Mouse (Mus musculus) liver, embryonic 14.5 days (tissue): ENCODE measurements at regions not wholly inside any gene's neighbourhood (a gene's known extent, or its start where the extent isn't known, plus 50 kb on each side); places are given as distances from the start of the nearest gene placed in this dataset.

Experiments used
- ATAC-seq: fragments of 200-750 bp; cut with Nextera tagmentation; 2 replicates; pipeline ENCODE4 v1.8.0; 2017; ENCODE audit warnings: moderate number of reproducible peaks, mild to moderate bottlenecking, moderate library complexity; ENCODE audit not compliant: insufficient read depth
- DNase-seq, 3 experiments: peaks; one replicate each; pipeline ENCODE4 v3.0.0-alpha.2; 2012 to 2013; ENCODE audit warnings: low read depth in 3 of 3, low spot score in 3 of 3
- H3K27ac ChIP-seq: fragments of 300-500 bp; sonication (generic); 2 replicates; pipeline ENCODE4 v1.5.1; 2014; ENCODE audit warnings: moderate library complexity, mild to moderate bottlenecking, control low read depth, inconsistent platforms
- H3K27me3 ChIP-seq: fragments of 300-500 bp; sonication (generic); 2 replicates; pipeline ENCODE4 v1.6.1; 2014; ENCODE audit warnings: mild to moderate bottlenecking, low read length, moderate library complexity; ENCODE audit not compliant: control insufficient read depth, insufficient read depth
- H3K36me3 ChIP-seq: fragments of 300-500 bp; sonication (generic); replicated peaks from 2 replicates; pipeline ENCODE4 v1.6.1; 2014; ENCODE audit warnings: low read depth; ENCODE audit not compliant: control insufficient read depth, insufficient read depth
- H3K4me1 ChIP-seq, 2 experiments: fragments of 200-500 bp in 1 of 2; fragments of 300-500 bp in 1 of 2; sonication (generic) in 1 of 2; replicated peaks; 2 replicates each; pipeline ENCODE4 v1.6.1; 2012 to 2014; ENCODE audit warnings: antibody characterized with exemption in 1 of 2, inconsistent platforms in 1 of 2, low read length in 1 of 2; ENCODE audit not compliant: control insufficient read depth in 2 of 2, insufficient read depth in 2 of 2
- H3K4me2 ChIP-seq: fragments of 300-500 bp; sonication (generic); 2 replicates; pipeline ENCODE4 v1.6.1; 2014; ENCODE audit warnings: low read depth, mild to moderate bottlenecking, control low read depth, moderate library complexity
- H3K4me3 ChIP-seq, 2 experiments: fragments of 200-500 bp in 1 of 2; fragments of 300-500 bp in 1 of 2; sonication (generic) in 1 of 2; 2 replicates each; pipeline ENCODE4 v1.5.1; 2012 to 2014; ENCODE audit warnings: low read depth in 2 of 2, low read length in 2 of 2, mild to moderate bottlenecking in 2 of 2, control low read depth in 1 of 2, inconsistent platforms in 1 of 2, moderate library complexity in 1 of 2; ENCODE audit not compliant: insufficient read depth in 1 of 2
- H3K9ac ChIP-seq: fragments of 300-500 bp; sonication (generic); replicated peaks from 2 replicates; pipeline ENCODE4 v1.6.1; 2014; ENCODE audit warnings: mild to moderate bottlenecking, control low read depth, moderate library complexity
- H3K9me3 ChIP-seq: fragments of 300-500 bp; sonication (generic); 2 replicates; pipeline ENCODE4 v1.6.1; 2016; ENCODE audit warnings: low read length, mixed read lengths; ENCODE audit not compliant: control insufficient read depth
- CTCF ChIP-seq: IDR thresholded peaks from 2 replicates; pipeline ENCODE4 v1.5.1; 2016; ENCODE audit warnings: antibody characterized with exemption, low read depth, control low read depth
- EP300 ChIP-seq: IDR thresholded peaks from 2 replicates; pipeline ENCODE4 v1.6.1; 2016; ENCODE audit warnings: antibody characterized with exemption, low read depth
- WGBS: fragments of 180-500 bp; shearing (Covaris S2); extraction: QIAGEN DNeasy Blood & Tissue Kit; methylation state at CpG from one replicate; pipeline ENCODE4 v1.1.7; 2014; ENCODE audit not compliant: insufficient replicate concordance; 5-methylcytosine and 5-hydroxymethylcytosine counted together

DNA sequence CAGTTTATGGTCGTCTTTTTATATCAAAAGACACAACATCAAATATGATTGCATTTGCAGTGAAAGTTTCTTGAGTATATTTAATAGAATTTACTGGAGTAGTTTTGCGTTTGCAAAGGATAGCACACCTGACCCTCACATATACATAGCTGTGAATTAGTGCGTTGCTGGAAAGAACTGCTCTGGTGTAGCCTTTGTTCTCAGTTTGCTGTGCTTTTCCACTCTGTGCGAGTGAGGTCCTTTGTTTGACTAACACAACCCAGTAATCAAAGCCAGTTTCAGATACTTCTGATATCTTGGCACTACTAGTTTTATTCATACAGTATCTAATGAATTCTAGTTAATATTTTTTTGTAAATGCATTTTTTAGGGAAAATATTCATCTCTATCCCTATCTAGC, 84.7 kb downstream of the Trim52 start:
- Histone ChIP-seq H3K4me1 (no peaks in the 10 kb centered on the region), H3K9ac (no peak overlapping the region), H3K4me2 (no peak overlapping the region), H3K9me3 (no peaks in the 10 kb centered on the region), H3K27ac (no peak overlapping the region), H3K4me3 (no peak overlapping the region), H3K36me3 (no peaks in the 10 kb centered on the region), H3K27me3 (no peaks in the 10 kb centered on the region)
- WGBS: 56% methylated on average over 4 of the region's 4 CpGs
- no peak for ATAC-seq
- TF ChIP-seq EP300 (no peak), CTCF (no peak)
- DNase-seq: no peak

DNA sequence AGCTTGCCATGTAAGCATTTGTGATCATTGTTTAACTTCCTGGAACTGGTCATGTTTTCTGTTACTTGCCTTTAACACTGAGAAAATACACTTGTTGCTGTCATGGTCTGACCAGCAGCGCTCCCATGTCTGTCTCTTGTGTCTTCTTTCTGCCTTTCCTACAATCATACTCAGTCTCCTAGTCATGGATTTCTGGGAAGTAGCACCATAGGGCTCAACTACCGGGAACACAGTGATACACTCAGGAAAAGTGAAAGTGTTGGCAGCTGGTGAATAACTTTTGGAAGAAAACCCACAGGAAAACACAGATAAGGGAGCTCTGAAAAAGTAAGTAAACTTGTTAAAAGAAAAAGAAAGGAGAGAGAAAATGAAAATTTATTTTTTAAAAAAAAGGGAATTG, 87.6 kb downstream of the Trim52 start:
- H3K4me1 ChIP-seq: no peaks in the 10 kb centered on the region
- no peak overlapping the region for H3K27ac ChIP-seq
- TF ChIP-seq EP300: no peak
- no peaks in the 10 kb centered on the region for H3K36me3 ChIP-seq
- DNase-seq: no peak
- no peaks in the 10 kb centered on the region for H3K27me3 ChIP-seq
- no peak overlapping the region for H3K4me3 ChIP-seq
- ATAC-seq: no peak
- 52% methylated on average over 2 of the region's 2 CpGs for WGBS
- no peak overlapping the region for H3K9ac ChIP-seq
- no peaks in the 10 kb centered on the region for H3K9me3 ChIP-seq
- H3K4me2 ChIP-seq: no peak overlapping the region

- H3K27ac ChIP-seq: no peak overlapping the region
- no peak for TF ChIP-seq CTCF
Measured at GRCm38 (mm10) chr14:106194104-106194503, 88.1 kb downstream of the Trim52 start.

GRCm38 (mm10) chr14:106197826-106198225, 91.8 kb downstream of the Trim52 start:
- ATAC-seq: no peak
- Histone ChIP-seq H3K9ac (no peak overlapping the region), H3K36me3 (no peaks in the 10 kb centered on the region), H3K4me1 (no peaks in the 10 kb centered on the region; a peak in 1 of 4 replicates), H3K4me2 (no peak overlapping the region), H3K4me3 (no peak overlapping the region), H3K9me3 (no peaks in the 10 kb centered on the region), H3K27me3 (no peaks in the 10 kb centered on the region), H3K27ac (no peak overlapping the region)
- DNase-seq: no peak
- no peak for TF ChIP-seq CTCF
- WGBS: 64% methylated on average over 1 of the region's 1 CpGs

More at GRCm38 (mm10) chr14:106194104-106194503, 88.1 kb downstream of the Trim52 start:
- H3K9ac ChIP-seq: no peak overlapping the region
- no peaks in the 10 kb centered on the region for H3K9me3 ChIP-seq
- H3K4me2 ChIP-seq: no peak overlapping the region
- H3K27me3 ChIP-seq: no peaks in the 10 kb centered on the region
- H3K4me1 ChIP-seq: no peaks in the 10 kb centered on the region; a peak in 1 of 4 replicates
- no peaks in the 10 kb centered on the region for H3K36me3 ChIP-seq
- H3K4me3 ChIP-seq: no peak overlapping the region
- ATAC-seq (no peak), DNase-seq (no peak)
- 85% methylated on average over 1 of the region's 1 CpGs for WGBS

DNA sequence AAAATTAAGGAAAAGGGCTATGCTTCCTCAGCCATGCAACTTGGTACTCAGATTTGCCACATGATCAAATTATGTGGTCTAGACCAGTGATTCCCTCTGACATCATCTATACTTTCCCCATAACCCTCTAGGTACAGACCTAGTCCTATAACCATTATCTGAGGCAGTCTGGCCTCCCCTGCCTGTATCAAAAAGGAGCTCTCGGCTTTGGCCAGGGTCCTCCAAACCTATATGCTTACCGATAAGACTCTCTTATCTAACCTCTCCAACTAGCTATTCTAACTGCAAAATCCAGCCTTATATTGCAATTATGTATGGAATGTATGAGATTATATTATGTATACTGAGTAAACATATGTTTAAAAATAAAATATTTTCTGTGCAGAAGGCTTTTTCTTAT, 93.1 kb downstream of the Trim52 start:
- peak; percentile 72 for ATAC-seq
- Histone ChIP-seq H3K4me2 (no peak overlapping the region), H3K27me3 (no peaks in the 10 kb centered on the region), H3K4me3 (no peak overlapping the region), H3K36me3 (no peaks in the 10 kb centered on the region), H3K27ac (no peak overlapping the region), H3K9ac (no peak overlapping the region), H3K4me1 (no peaks in the 10 kb centered on the region; a peak in 1 of 4 replicates), H3K9me3 (no peaks in the 10 kb centered on the region)
- DNase-seq: no peak
- TF ChIP-seq CTCF: no peak
- peak; percentile 47 for TF ChIP-seq EP300
- 24% methylated on average over 2 of the region's 2 CpGs for WGBS
